Mouse (Mus musculus): ENCODE measurements around the gene Kif21a. TPM values are rescaled to one million over a fixed set of nuclear protein-coding genes. Genes with fewer than 3 reads are reported as not detected.

Gene Kif21a
- polyA plus RNA-seq, 1 experiment = 82.4 TPM

DNA sequence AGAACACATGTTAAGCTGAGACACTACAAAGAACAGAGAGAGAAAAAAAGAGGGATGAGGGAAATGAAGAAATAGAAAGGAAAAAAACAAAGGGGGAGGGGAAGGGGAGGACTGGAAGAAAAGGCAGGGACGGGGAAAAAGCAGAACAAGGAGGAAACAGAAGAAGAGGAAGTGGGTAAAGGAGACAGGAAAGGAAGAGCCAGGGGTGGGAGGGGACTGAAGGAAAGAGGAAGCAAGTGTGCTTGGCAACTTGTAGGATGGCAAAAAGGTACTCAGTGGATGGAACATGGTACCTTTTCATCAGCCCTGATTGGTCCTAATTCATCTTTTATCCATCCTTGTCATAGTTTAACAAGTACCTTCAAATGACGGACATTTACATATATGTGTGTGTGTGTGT lies 86.4 kb downstream of the Kif21a start:
- TF ChIP-seq POLR2A (IDR thresholded peaks at IDR 0.05; ENCODE audit: borderline replicate concordance, insufficient read depth, low read length) (no peak), CTCF (IDR thresholded peaks at IDR 0.05; ENCODE audit: borderline replicate concordance, insufficient read depth, low read depth, low read length) (no peak)
- Histone ChIP-seq H3K4me3 (replicated peaks; ENCODE audit: insufficient read depth, low read depth, low read length) (no peak overlapping the region), H3K4me1 (ENCODE audit: control insufficient read depth, insufficient read depth, low read length) (no peaks in the 10 kb centered on the region), H3K27ac (ENCODE audit: insufficient read depth, low read length) (no peak overlapping the region), H3K27me3 (ENCODE audit: control insufficient read depth, insufficient read depth, low read length) (no peaks in the 10 kb centered on the region)
- WGBS = 80% methylated on average over 2 of the region's 2 CpGs
- DNase-seq = no peak

DNA sequence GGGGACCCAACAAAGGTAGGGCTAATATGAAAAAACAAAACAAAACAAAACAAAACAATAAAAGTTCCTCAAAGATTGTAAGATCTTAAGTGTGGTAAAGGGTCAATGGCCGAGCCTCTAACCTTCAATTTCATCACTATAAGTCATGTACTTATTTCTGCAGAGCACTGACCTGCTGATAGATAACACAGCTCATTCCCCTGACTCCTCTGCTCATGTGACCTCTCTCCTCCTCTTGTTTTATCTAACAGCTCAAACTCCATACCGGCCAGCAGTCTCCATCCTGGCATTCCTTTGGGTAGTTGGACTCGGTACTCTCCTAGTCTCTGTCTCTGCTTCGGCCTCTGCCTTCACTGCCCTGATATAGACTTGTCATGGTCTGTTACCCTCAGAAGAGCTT lies 87.2 kb downstream of the Kif21a start:
- 88% methylated on average over 4 of the region's 4 CpGs for WGBS
- H3K27ac ChIP-seq (ENCODE audit: insufficient read depth, low read length) = no peak overlapping the region
- TF ChIP-seq CTCF (IDR thresholded peaks at IDR 0.05; ENCODE audit: borderline replicate concordance, insufficient read depth, low read depth, low read length) (no peak), POLR2A (IDR thresholded peaks at IDR 0.05; ENCODE audit: borderline replicate concordance, insufficient read depth, low read length) (no peak)
- H3K4me3 ChIP-seq (replicated peaks; ENCODE audit: insufficient read depth, low read depth, low read length) = no peak overlapping the region
- H3K27me3 ChIP-seq (ENCODE audit: control insufficient read depth, insufficient read depth, low read length) = no peaks in the 10 kb centered on the region
- no peaks in the 10 kb centered on the region for H3K4me1 ChIP-seq (ENCODE audit: control insufficient read depth, insufficient read depth, low read length)
- no peak for DNase-seq

GRCm38 (mm10) chr15:90960831-90961554 lies 88.8 kb downstream of the Kif21a start:
- H3K27ac ChIP-seq (ENCODE audit: insufficient read depth, low read length) = no peak overlapping the region
- TF ChIP-seq CTCF (IDR thresholded peaks at IDR 0.05; ENCODE audit: borderline replicate concordance, insufficient read depth, low read depth, low read length) (no peak), POLR2A (IDR thresholded peaks at IDR 0.05; ENCODE audit: borderline replicate concordance, insufficient read depth, low read length) (no peak)
- no peak overlapping the region for H3K4me3 ChIP-seq (replicated peaks; ENCODE audit: insufficient read depth, low read depth, low read length)
- no peaks in the 10 kb centered on the region for H3K4me1 ChIP-seq (ENCODE audit: control insufficient read depth, insufficient read depth, low read length)
- H3K27me3 ChIP-seq (ENCODE audit: control insufficient read depth, insufficient read depth, low read length) = no peaks in the 10 kb centered on the region; the same call in 1 of the 2 replicates
- WGBS = 87% methylated on average over 8 of the region's 8 CpGs
- DNase-seq = no peak

GRCm38 (mm10) chr15:90951383-90951782 lies 98.4 kb downstream of the Kif21a start:
- no peak for DNase-seq
- TF ChIP-seq POLR2A (IDR thresholded peaks at IDR 0.05; ENCODE audit: borderline replicate concordance, insufficient read depth, low read length) (no peak), CTCF (IDR thresholded peaks at IDR 0.05; ENCODE audit: borderline replicate concordance, insufficient read depth, low read depth, low read length) (no peak)
- Histone ChIP-seq H3K4me1 (ENCODE audit: control insufficient read depth, insufficient read depth, low read length) (no peaks in the 10 kb centered on the region), H3K27me3 (ENCODE audit: control insufficient read depth, insufficient read depth, low read length) (no peaks in the 10 kb centered on the region), H3K4me3 (replicated peaks; ENCODE audit: insufficient read depth, low read depth, low read length) (no peak overlapping the region), H3K27ac (ENCODE audit: insufficient read depth, low read length) (no peak overlapping the region)
- WGBS = 88% methylated on average over 6 of the region's 6 CpGs

- no peak for TF ChIP-seq CTCF (IDR thresholded peaks at IDR 0.05; ENCODE audit: borderline replicate concordance, insufficient read depth, low read depth, low read length)
- TF ChIP-seq POLR2A (IDR thresholded peaks at IDR 0.05; ENCODE audit: borderline replicate concordance, insufficient read depth, low read length) = no peak
- H3K27me3 ChIP-seq (ENCODE audit: control insufficient read depth, insufficient read depth, low read length) = no peaks in the 10 kb centered on the region
- H3K27ac ChIP-seq (ENCODE audit: insufficient read depth, low read length) = no peak overlapping the region
- DNase-seq = no peak
- 100% methylated on average over 1 of the region's 1 CpGs for WGBS
- H3K4me3 ChIP-seq (replicated peaks; ENCODE audit: insufficient read depth, low read depth, low read length) = no peak overlapping the region
- H3K4me1 ChIP-seq (ENCODE audit: control insufficient read depth, insufficient read depth, low read length) = no peaks in the 10 kb centered on the region
Observed at GRCm38 (mm10) chr15:90938469-90938868, 111.3 kb downstream of the Kif21a start.

GRCm38 (mm10) chr15:90935579-90935978 lies 114.2 kb downstream of the Kif21a start:
- TF ChIP-seq POLR2A (IDR thresholded peaks at IDR 0.05; ENCODE audit: borderline replicate concordance, insufficient read depth, low read length) (no peak), CTCF (IDR thresholded peaks at IDR 0.05; ENCODE audit: borderline replicate concordance, insufficient read depth, low read depth, low read length) (no peak)
- DNase-seq = peak in 1 of 2 experiments; percentile 8
- Histone ChIP-seq H3K27me3 (ENCODE audit: control insufficient read depth, insufficient read depth, low read length) (no peaks in the 10 kb centered on the region), H3K27ac (ENCODE audit: insufficient read depth, low read length) (no peak overlapping the region), H3K4me3 (replicated peaks; ENCODE audit: insufficient read depth, low read depth, low read length) (no peak overlapping the region), H3K4me1 (ENCODE audit: control insufficient read depth, insufficient read depth, low read length) (no peaks in the 10 kb centered on the region)
- WGBS = 27% methylated on average over 6 of the region's 6 CpGs

DNA sequence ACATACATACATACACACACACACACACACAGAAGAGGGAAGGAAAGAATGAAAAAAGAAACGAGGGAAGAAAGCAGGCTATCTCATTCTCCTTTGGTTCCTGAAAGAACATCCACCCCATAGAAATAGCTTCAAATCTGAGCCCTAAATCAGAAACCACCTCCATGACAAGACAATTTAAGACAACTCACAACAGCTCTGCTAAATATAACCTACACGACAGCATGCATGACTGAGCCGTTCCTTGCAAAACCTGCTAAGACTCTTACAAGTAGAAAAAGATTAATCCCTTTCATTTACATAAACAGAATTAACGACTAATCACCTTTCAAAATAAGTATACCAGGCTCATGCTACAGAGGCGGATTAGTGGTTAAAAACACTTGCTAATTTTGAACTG lies 118.3 kb downstream of the Kif21a start:
- Histone ChIP-seq H3K27me3 (ENCODE audit: control insufficient read depth, insufficient read depth, low read length) (no peaks in the 10 kb centered on the region), H3K4me1 (ENCODE audit: control insufficient read depth, insufficient read depth, low read length) (no peaks in the 10 kb centered on the region), H3K27ac (ENCODE audit: insufficient read depth, low read length) (no peak overlapping the region), H3K4me3 (replicated peaks; ENCODE audit: insufficient read depth, low read depth, low read length) (no peak overlapping the region)
- TF ChIP-seq POLR2A (IDR thresholded peaks at IDR 0.05; ENCODE audit: borderline replicate concordance, insufficient read depth, low read length) (no peak), CTCF (IDR thresholded peaks at IDR 0.05; ENCODE audit: borderline replicate concordance, insufficient read depth, low read depth, low read length) (no peak)
- DNase-seq = no peak
- 77% methylated on average over 5 of the region's 5 CpGs for WGBS

- 12% methylated on average over 1 of the region's 1 CpGs for WGBS
- DNase-seq = no peak
- no peak overlapping the region for H3K4me3 ChIP-seq (replicated peaks; ENCODE audit: insufficient read depth, low read depth, low read length)
Observed at GRCm38 (mm10) chr15:90929043-90929442, 120.7 kb downstream of the Kif21a start.

More at GRCm38 (mm10) chr15:90929043-90929442, 120.7 kb downstream of the Kif21a start:
- TF ChIP-seq POLR2A (IDR thresholded peaks at IDR 0.05; ENCODE audit: borderline replicate concordance, insufficient read depth, low read length) = no peak
- TF ChIP-seq CTCF (IDR thresholded peaks at IDR 0.05; ENCODE audit: borderline replicate concordance, insufficient read depth, low read depth, low read length) = peak; percentile 59
- Histone ChIP-seq H3K27me3 (ENCODE audit: control insufficient read depth, insufficient read depth, low read length) (no peaks in the 10 kb centered on the region), H3K4me1 (ENCODE audit: control insufficient read depth, insufficient read depth, low read length) (no peaks in the 10 kb centered on the region), H3K27ac (ENCODE audit: insufficient read depth, low read length) (no peak overlapping the region)
